Mouse (Mus musculus) kidney, adult 2 months (tissue): ENCODE results near the gene Eral1. TPM values are rescaled to one million over a fixed set of nuclear protein-coding genes. Genes with fewer than 3 reads are reported as not detected.

Experiments used
- DNase-seq: peaks from one replicate; pipeline ENCODE4 v3.0.0; 2021
- H3K27ac ChIP-seq: fragments of 200-500 bp; 2 replicates; pipeline ENCODE4 v1.5.1; 2012; ENCODE audit warnings: low read depth, low read length, control low read depth, inconsistent platforms; ENCODE audit not compliant: insufficient read depth
- H3K27me3 ChIP-seq: fragments of 200-500 bp; replicated peaks from 2 replicates; pipeline ENCODE4 v1.6.1; 2012; ENCODE audit warnings: mild to moderate bottlenecking, moderate library complexity, low read length, inconsistent platforms; ENCODE audit not compliant: control insufficient read depth, insufficient read depth
- H3K36me3 ChIP-seq: fragments of 200-500 bp; 2 replicates; pipeline ENCODE4 v1.6.1; 2012; ENCODE audit warnings: mild to moderate bottlenecking, moderate library complexity, low read length, inconsistent platforms; ENCODE audit not compliant: control insufficient read depth, insufficient read depth
- H3K4me1 ChIP-seq: fragments of 200-500 bp; 2 replicates; pipeline ENCODE4 v1.6.1; 2011; ENCODE audit warnings: low read length; ENCODE audit not compliant: control insufficient read depth, insufficient read depth
- H3K4me3 ChIP-seq: fragments of 200-500 bp; 2 replicates; pipeline ENCODE4 v1.5.1; 2011; ENCODE audit warnings: mild to moderate bottlenecking, low read depth, low read length, control low read depth; ENCODE audit not compliant: insufficient read depth
- CTCF ChIP-seq: fragments of 200-500 bp; conservative IDR thresholded peaks from 2 replicates; pipeline ENCODE4 v1.5.1; 2011; ENCODE audit warnings: low read depth, mild to moderate bottlenecking, control low read depth, low read length, moderate library complexity, mixed read lengths; ENCODE audit not compliant: insufficient read depth, insufficient read length
- POLR2A ChIP-seq: fragments of 200-500 bp; IDR thresholded peaks from one replicate; pipeline ENCODE4 v1.6.1; 2011; ENCODE audit warnings: low read depth, low read length, control low read depth
- WGBS: fragments of 180-500 bp; shearing (Covaris S2); methylation state at CpG from one replicate; pipeline ENCODE4 v1.1.7; 2018; 5-methylcytosine and 5-hydroxymethylcytosine counted together
- polyA plus RNA-seq: library from polyadenylated mRNA; depleted of rRNA; stranded (reverse); fragments of >200 nt; gene quantifications from 2 replicates; pipeline ENCODE4 v1.2.3, GENCODE M21; 2012; rRNA removed

Eral1 gene
- polyA plus RNA-seq, 1 experiment, result 39.1 TPM

- TF ChIP-seq CTCF (no peak), POLR2A (no peak)
- DNase-seq, result no peak
- Histone ChIP-seq H3K4me1 (peaks cover 3% of the 10 kb centered on the region; the same call in 1 of the 2 replicates), H3K27ac (no peak overlapping the region), H3K27me3 (no peaks in the 10 kb centered on the region), H3K36me3 (peaks cover 4% of the 10 kb centered on the region), H3K4me3 (no peak overlapping the region)
- 90% methylated on average over 8 of the region's 8 CpGs for WGBS
Measured at GRCm38 (mm10) chr11:78029240-78029639, 50.9 kb downstream of the Eral1 start.

GRCm38 (mm10) chr11:78023607-78024006 is 56.6 kb downstream of the Eral1 start:
- Histone ChIP-seq H3K36me3 (peaks cover 7% of the 10 kb centered on the region), H3K4me3 (no peak overlapping the region), H3K27me3 (no peaks in the 10 kb centered on the region), H3K4me1 (no peaks in the 10 kb centered on the region), H3K27ac (no peak overlapping the region)
- WGBS, result 81% methylated on average over 8 of the region's 8 CpGs
- DNase-seq, result peak; percentile 19
- TF ChIP-seq CTCF (peak; percentile 39), POLR2A (no peak)

Other genes with a start within 250 kb of the Eral1 start
- gene Pipox, start 186.3 kb downstream of the Eral1 start, polyA plus RNA-seq, result 239 and 257 TPM in 2 replicates
- 0.12 and 0.27 TPM in 2 replicates for gene Sez6, start 149.6 kb downstream of the Eral1 start, polyA plus RNA-seq
- gene Phf12, start 97.6 kb downstream of the Eral1 start, polyA plus RNA-seq, result 33.0 and 35.7 TPM in 2 replicates
- gene Dhrs13, start 48.1 kb downstream of the Eral1 start, polyA plus RNA-seq, result 7.1 and 9.3 TPM in 2 replicates
- 95.0 and 96.9 TPM in 2 replicates for gene Flot2, start 42.5 kb downstream of the Eral1 start, polyA plus RNA-seq
- 13.4 and 14.7 TPM in 2 replicates for gene Fam222b, start 14.3 kb upstream of the Eral1 start, polyA plus RNA-seq
- 108 and 126 TPM in 2 replicates for gene Traf4, start 85.2 kb upstream of the Eral1 start, polyA plus RNA-seq
- gene Nek8, start 96.3 kb upstream of the Eral1 start, polyA plus RNA-seq, result 18.3 and 24.6 TPM in 2 replicates
- 78.2 and 144 TPM in 2 replicates for gene Tlcd1, start 96.3 kb upstream of the Eral1 start, polyA plus RNA-seq
- gene Rpl23a, start 103.2 kb upstream of the Eral1 start, polyA plus RNA-seq, result 153 and 278 TPM in 2 replicates
- 78.1 and 92.4 TPM in 2 replicates for gene Rab34, start 108.0 kb upstream of the Eral1 start, polyA plus RNA-seq
- 1.2 and 1.8 TPM in 2 replicates for gene Proca1, start 113.0 kb upstream of the Eral1 start, polyA plus RNA-seq
- 127 and 129 TPM in 2 replicates for gene Sdf2, start 165.4 kb upstream of the Eral1 start, polyA plus RNA-seq
- gene Supt6, start 165.6 kb upstream of the Eral1 start, polyA plus RNA-seq, result 17.8 and 20.7 TPM in 2 replicates
- gene 2610507B11Rik, start 181.4 kb upstream of the Eral1 start, polyA plus RNA-seq, result 103 and 122 TPM in 2 replicates
- 0.15 and 0.19 TPM in 2 replicates for gene BC030499, start 210.5 kb upstream of the Eral1 start, polyA plus RNA-seq
- 13.2 and 15.0 TPM in 2 replicates for gene Spag5, start 221.1 kb upstream of the Eral1 start, polyA plus RNA-seq
- 36.2 and 43.5 TPM in 2 replicates for gene Aldoc, start 242.6 kb upstream of the Eral1 start, polyA plus RNA-seq
- 69.1 and 79.1 TPM in 2 replicates for gene Pigs, start 248.0 kb upstream of the Eral1 start, polyA plus RNA-seq